Mouse (Mus musculus) duodenum, adult 2 months (tissue): ENCODE results near the gene Dync1li1. TPM values are rescaled to one million over a fixed set of nuclear protein-coding genes. Genes with fewer than 3 reads are reported as not detected.

Source experiments
- polyA plus RNA-seq: library from polyadenylated mRNA; depleted of rRNA; stranded (reverse); fragments of >200 nt; gene quantifications from 2 replicates; pipeline ENCODE4 v1.2.3, GENCODE M21; 2012; ENCODE audit warnings: low replicate concordance; rRNA removed

Gene Dync1li1
- polyA plus RNA-seq: 11.2 and 13.3 TPM in 2 replicates

GRCm38 (mm10) chr9:114688252-114688952, at the start of gene Dync1li1:
Gene Dync1li1, plus strand, starts transcription at chr9:114688790.

GRCm38 (mm10) chr9:114639839-114640646, 48.5 kb upstream of the Dync1li1 start, which contains the start of gene Cnot10:
Gene Cnot10, minus strand, starts transcription at chr9:114640184.

GRCm38 (mm10) chr9:114731011-114731755, 42.6 kb downstream of the Dync1li1 start, which contains the start of gene Cmtm6:
Gene Cmtm6, plus strand, starts transcription at chr9:114731116.

Other genes starting within 250 kb of the Dync1li1 start
- 0.19 and 0.26 TPM in 2 replicates for gene Ccr4, start 183.9 kb upstream of the Dync1li1 start, polyA plus RNA-seq
- 0.23 TPM in 1 of 2 replicates, not detected in the other for gene C130032M10Rik, start 173.1 kb upstream of the Dync1li1 start, polyA plus RNA-seq
- gene Trim71, start 124.4 kb upstream of the Dync1li1 start, polyA plus RNA-seq: not detected in 2 replicates
- 10.3 and 11.2 TPM in 2 replicates for gene Cnot10, start 48.6 kb upstream of the Dync1li1 start, polyA plus RNA-seq
- gene Cmtm6, start 42.3 kb downstream of the Dync1li1 start, polyA plus RNA-seq: 34.5 and 46.1 TPM in 2 replicates
- gene Cmtm7, start 93.1 kb downstream of the Dync1li1 start, polyA plus RNA-seq: 96.6 and 104 TPM in 2 replicates
- gene Cmtm8, start 155.4 kb downstream of the Dync1li1 start, polyA plus RNA-seq: 7.4 and 33.9 TPM in 2 replicates
- 13.3 and 15.4 TPM in 2 replicates for gene Gpd1l, start 245.2 kb downstream of the Dync1li1 start, polyA plus RNA-seq